Mouse (Mus musculus): ENCODE results near the gene Ccdc24.

- TF ChIP-seq POLR2A (IDR thresholded peaks at IDR 0.05; ENCODE audit: control insufficient read depth, low read depth, low read length) (no peak), CTCF (IDR thresholded peaks at IDR 0.05; ENCODE audit: control insufficient read depth, insufficient read depth, insufficient replicate concordance, low read depth, low read length) (no peak)
Observed at GRCm38 (mm10) chr4:117878301-117878700, 5.9 kb upstream of the Ccdc24 start.
